Mouse (Mus musculus) midbrain, postnatal 0 days (tissue): ENCODE data around the gene Stk38. TPM values are rescaled to one million over a fixed set of nuclear protein-coding genes. Genes with fewer than 3 reads are reported as not detected.

Experiments
- ATAC-seq: fragments of 200-750 bp; cut with Nextera tagmentation; 2 replicates; pipeline ENCODE4 v1.8.0; 2017; ENCODE audit warnings: moderate number of reproducible peaks, mild to moderate bottlenecking, moderate TSS enrichment, moderate library complexity; ENCODE audit not compliant: low FRiP score
- DNase-seq: peaks from one replicate; pipeline ENCODE4 v3.0.0-alpha.2; 2015; ENCODE audit warnings: low spot score
- H3K27ac ChIP-seq: fragments of 300-500 bp; sonication (generic); 2 replicates; pipeline ENCODE4 v1.5.1; 2014; ENCODE audit warnings: low read depth, mild to moderate bottlenecking, low read length, mixed read lengths
- H3K27me3 ChIP-seq: fragments of 300-500 bp; sonication (generic); 2 replicates; pipeline ENCODE4 v1.6.1; 2014; ENCODE audit warnings: low read length, control low read depth, mixed read lengths; ENCODE audit not compliant: insufficient read depth
- H3K36me3 ChIP-seq: fragments of 300-500 bp; sonication (generic); 2 replicates; pipeline ENCODE4 v1.6.1; 2014; ENCODE audit warnings: low read length, control low read depth, mixed read lengths; ENCODE audit not compliant: insufficient read depth
- H3K4me1 ChIP-seq: fragments of 300-500 bp; sonication (generic); 2 replicates; pipeline ENCODE4 v1.6.1; 2014; ENCODE audit warnings: mild to moderate bottlenecking, control low read depth, antibody characterized with exemption, low read length, mixed read lengths; ENCODE audit not compliant: insufficient read depth
- H3K4me2 ChIP-seq: fragments of 300-500 bp; sonication (generic); 2 replicates; pipeline ENCODE4 v1.6.1; 2014; ENCODE audit warnings: low read depth, mild to moderate bottlenecking, low read length, mixed read lengths; ENCODE audit not compliant: poor library complexity, severe bottlenecking
- H3K4me3 ChIP-seq: fragments of 300-500 bp; sonication (generic); 2 replicates; pipeline ENCODE4 v1.5.1; 2014; ENCODE audit warnings: low read depth, mild to moderate bottlenecking, low read length, moderate library complexity
- H3K9ac ChIP-seq: fragments of 300-500 bp; sonication (generic); replicated peaks from 2 replicates; pipeline ENCODE4 v1.6.1; 2014; ENCODE audit warnings: mild to moderate bottlenecking, low read length, moderate library complexity, mixed read lengths; ENCODE audit not compliant: poor library complexity, severe bottlenecking
- H3K9me3 ChIP-seq: fragments of 300-500 bp; sonication (generic); 2 replicates; pipeline ENCODE4 v1.6.1; 2016; ENCODE audit warnings: low read length, control low read depth
- CTCF ChIP-seq: IDR thresholded peaks from 2 replicates; pipeline ENCODE4 v1.5.1; 2016; ENCODE audit warnings: antibody characterized with exemption, mild to moderate bottlenecking
- WGBS: fragments of 180-500 bp; shearing (Covaris S2); extraction: QIAGEN DNeasy Blood & Tissue Kit; methylation state at CpG from one replicate; pipeline ENCODE4 v1.1.7; 2014; 5-methylcytosine and 5-hydroxymethylcytosine counted together
- polyA plus RNA-seq: library from polyadenylated mRNA; unstranded; fragments of >200 nt; fragmentation: Nextera tagmentation; extraction: Ambion mirVana; gene quantifications from 2 replicates; pipeline ENCODE4 v1.2.1, GENCODE M21; 2015
- total RNA-seq: library from RNA; depleted of rRNA; stranded (reverse); fragments of >200 nt; gene quantifications from 2 replicates; pipeline ENCODE4 v1.2.3, GENCODE M21; 2014

Gene Stk38
- total and polyA plus RNA-seq, 2 experiments from 2014 or later = 44.2 to 47.9 TPM

DNA sequence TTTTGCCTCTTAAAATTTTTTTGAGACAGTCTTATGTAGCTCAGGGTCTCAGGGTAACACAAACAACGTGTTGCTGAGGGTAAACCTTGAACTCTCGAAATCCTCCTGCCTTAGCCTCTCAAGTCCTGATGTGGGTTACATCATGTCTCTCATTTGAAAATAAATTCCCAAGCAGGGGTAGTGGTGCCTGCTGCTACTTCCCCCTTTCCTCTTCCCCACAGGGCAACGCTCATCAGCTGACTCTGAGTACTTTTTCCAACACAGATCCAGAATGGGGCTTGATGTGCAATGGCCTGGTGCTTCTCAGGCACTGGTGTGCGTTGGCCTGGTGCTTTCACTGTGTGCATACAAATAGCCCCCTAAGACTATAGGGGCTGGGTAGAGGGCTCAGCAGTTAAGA lies 1.4 kb upstream of the Stk38 start:
- WGBS = 92% methylated on average over 4 of the region's 4 CpGs
- Histone ChIP-seq H3K9ac (no peak overlapping the region), H3K4me3 (no peak overlapping the region), H3K4me2 (no peak overlapping the region), H3K4me1 (peaks cover 10% of the 10 kb centered on the region; the same call in 1 of the 2 replicates), H3K27me3 (no peaks in the 10 kb centered on the region), H3K9me3 (no peaks in the 10 kb centered on the region), H3K36me3 (no peaks in the 10 kb centered on the region), H3K27ac (no peak overlapping the region)
- no peak for ATAC-seq
- TF ChIP-seq CTCF = no peak
- no peak for DNase-seq

DNA sequence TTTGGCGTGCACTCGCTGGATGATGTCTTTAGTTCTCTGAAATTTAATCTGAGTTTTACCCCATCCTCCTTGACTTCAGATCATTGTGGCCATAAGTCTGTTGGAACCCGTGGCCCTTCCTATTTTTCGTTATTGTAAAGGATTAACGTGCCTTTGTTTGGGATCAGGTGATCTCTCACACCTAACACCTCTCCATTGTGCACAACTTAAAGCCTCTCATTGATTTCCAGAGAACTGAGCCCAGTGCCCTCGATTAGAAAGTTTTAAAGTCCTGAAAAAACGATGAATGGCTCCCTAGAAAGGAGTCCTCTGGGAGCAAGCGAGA lies 493 bp upstream of the Stk38 start:
- Histone ChIP-seq H3K27ac (peak overlapping the region; percentile 84; the same call in 1 of the 2 replicates), H3K4me2 (peak overlapping the region; percentile 68), H3K9ac (peak overlapping the region; percentile 91), H3K36me3 (no peaks in the 10 kb centered on the region), H3K9me3 (no peaks in the 10 kb centered on the region), H3K4me3 (peak overlapping the region; percentile 80), H3K4me1 (peaks cover 10% of the 10 kb centered on the region; the same call in 1 of the 2 replicates), H3K27me3 (no peaks in the 10 kb centered on the region)
- no peak for ATAC-seq
- 8% methylated on average over 8 of the region's 8 CpGs for WGBS
- DNase-seq = no peak
- TF ChIP-seq CTCF = no peak

DNA sequence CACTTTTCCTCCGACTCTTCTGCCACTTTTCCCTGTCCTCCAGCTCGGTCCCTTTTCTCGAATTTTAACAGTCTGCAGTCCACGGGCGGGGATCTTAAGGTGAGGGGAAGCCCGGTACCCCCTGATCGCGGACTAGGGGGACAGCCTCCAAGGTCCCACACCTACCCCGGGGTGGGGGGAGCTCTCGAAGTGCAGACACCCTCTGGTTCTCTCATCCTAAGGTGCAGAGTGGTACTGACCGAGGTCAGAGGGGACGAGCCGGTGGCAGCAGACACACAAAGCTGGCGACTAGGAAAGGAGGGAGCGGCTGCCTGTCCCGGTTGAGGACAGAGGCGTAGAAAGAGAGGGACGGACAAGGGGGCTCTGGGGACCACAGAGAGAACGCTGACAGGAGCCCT lies 553 bp downstream of the Stk38 start:
- peaks cover 10% of the 10 kb centered on the region; the same call in 1 of the 2 replicates for H3K4me1 ChIP-seq
- no peaks in the 10 kb centered on the region for H3K27me3 ChIP-seq
- H3K36me3 ChIP-seq = no peaks in the 10 kb centered on the region
- WGBS = 0% methylated on average over 19 of the region's 19 CpGs
- ATAC-seq (peak; percentile 50), DNase-seq (no peak)
- H3K9me3 ChIP-seq = no peaks in the 10 kb centered on the region
- TF ChIP-seq CTCF = no peak
- peak overlapping the region; percentile 84 for H3K27ac ChIP-seq
- H3K4me3 ChIP-seq = peak overlapping the region; percentile 80
- H3K9ac ChIP-seq = peak overlapping the region; percentile 91
- H3K4me2 ChIP-seq = peak overlapping the region; percentile 68

DNA sequence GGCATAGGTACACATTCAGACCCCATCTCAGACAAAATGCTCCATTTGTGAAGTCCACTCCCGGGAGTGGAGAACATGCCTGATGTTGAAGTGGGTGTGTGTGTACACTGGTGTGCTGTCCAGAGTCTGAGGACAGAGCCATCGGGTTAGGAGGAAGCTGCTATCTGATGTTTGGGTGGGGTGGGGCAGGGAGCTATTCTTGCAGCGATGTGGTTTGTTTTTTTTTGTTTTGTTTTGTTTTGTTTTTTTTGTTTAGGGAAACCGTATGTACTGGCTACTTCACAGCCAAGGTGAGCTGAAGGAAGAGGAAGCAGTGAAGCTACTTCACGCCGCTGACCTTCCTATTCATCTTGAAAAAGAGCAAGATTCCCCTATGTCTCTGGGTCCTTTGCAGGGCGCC lies 983 bp downstream of the Stk38 start:
- ATAC-seq (no peak), DNase-seq (no peak)
- peak overlapping the region; percentile 80 for H3K4me3 ChIP-seq
- H3K27ac ChIP-seq = peak overlapping the region; percentile 84; the same call in 1 of the 2 replicates
- no peaks in the 10 kb centered on the region for H3K36me3 ChIP-seq
- no peak for TF ChIP-seq CTCF
- H3K4me2 ChIP-seq = peak overlapping the region; percentile 68
- 8% methylated on average over 7 of the region's 7 CpGs for WGBS
- no peaks in the 10 kb centered on the region for H3K9me3 ChIP-seq
- peak overlapping the region; percentile 91 for H3K9ac ChIP-seq
- peaks cover 10% of the 10 kb centered on the region; the same call in 1 of the 2 replicates for H3K4me1 ChIP-seq
- no peaks in the 10 kb centered on the region for H3K27me3 ChIP-seq

DNA sequence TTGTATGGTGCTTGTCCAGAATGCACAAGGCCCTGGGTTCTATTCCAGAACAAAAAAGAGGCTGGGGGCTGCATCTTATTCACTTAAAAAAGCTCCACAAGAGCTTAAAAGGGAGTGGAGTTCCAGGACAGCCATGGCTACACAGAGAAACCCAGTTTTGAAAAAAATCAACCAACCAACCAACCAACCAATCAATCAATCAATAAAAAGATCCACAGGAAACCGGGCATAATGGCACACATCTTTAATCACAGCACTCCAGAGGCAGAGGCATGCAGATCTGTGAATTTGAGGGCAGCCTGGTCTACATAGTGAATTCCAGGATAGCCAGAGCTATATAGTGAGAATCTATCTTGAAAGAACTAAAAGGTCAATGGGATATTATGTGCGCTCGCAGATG lies 2.8 kb downstream of the Stk38 start:
- DNase-seq (no peak), ATAC-seq (no peak)
- Histone ChIP-seq H3K36me3 (peaks cover 6% of the 10 kb centered on the region; the same call in 1 of the 2 replicates), H3K9ac (no peak overlapping the region), H3K9me3 (no peaks in the 10 kb centered on the region), H3K27ac (no peak overlapping the region), H3K4me1 (peaks cover 10% of the 10 kb centered on the region; the same call in 1 of the 2 replicates), H3K4me2 (no peak overlapping the region), H3K27me3 (no peaks in the 10 kb centered on the region), H3K4me3 (no peak overlapping the region)
- no peak for TF ChIP-seq CTCF
- 94% methylated on average over 3 of the region's 3 CpGs for WGBS

DNA sequence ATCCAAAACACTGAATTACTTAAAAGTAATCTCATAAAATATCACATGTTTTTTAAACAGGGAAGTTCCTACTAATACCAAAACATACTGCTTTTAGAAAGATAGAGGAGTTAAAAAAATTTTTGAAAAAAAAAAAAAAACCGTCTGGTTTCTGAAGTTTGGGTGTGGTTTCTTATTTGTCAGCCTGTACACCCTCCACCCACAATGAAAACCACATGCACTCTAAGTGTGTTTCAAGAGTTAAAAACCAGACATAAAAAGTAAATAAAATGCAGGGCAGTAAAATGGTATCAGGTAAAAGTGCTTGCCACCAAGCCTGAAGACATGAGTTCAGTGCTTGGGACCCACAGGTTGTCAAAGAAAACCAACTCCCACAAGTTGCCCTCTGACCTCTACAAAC lies 4.1 kb downstream of the Stk38 start:
- DNase-seq = no peak
- H3K27ac ChIP-seq = no peak overlapping the region
- no peaks in the 10 kb centered on the region for H3K9me3 ChIP-seq
- peaks cover 12% of the 10 kb centered on the region for H3K36me3 ChIP-seq
- no peak overlapping the region for H3K4me3 ChIP-seq
- ATAC-seq = no peak
- H3K27me3 ChIP-seq = no peaks in the 10 kb centered on the region
- H3K4me1 ChIP-seq = peaks cover 10% of the 10 kb centered on the region; the same call in 1 of the 2 replicates
- TF ChIP-seq CTCF = no peak
- WGBS = 71% methylated on average over 1 of the region's 1 CpGs
- H3K9ac ChIP-seq = no peak overlapping the region
- no peak overlapping the region for H3K4me2 ChIP-seq
